Mouse (Mus musculus): ENCODE results near the gene Gm49378. TPM values are rescaled to one million over a fixed set of nuclear protein-coding genes. Genes with fewer than 3 reads are reported as not detected.
A peak's percentile ranks its signal among the peaks of the same experiment; 100 is the strongest.

The Gm49378 gene
- polyA plus RNA-seq, 1 experiment from 2014 or later, result 1.4 TPM

DNA sequence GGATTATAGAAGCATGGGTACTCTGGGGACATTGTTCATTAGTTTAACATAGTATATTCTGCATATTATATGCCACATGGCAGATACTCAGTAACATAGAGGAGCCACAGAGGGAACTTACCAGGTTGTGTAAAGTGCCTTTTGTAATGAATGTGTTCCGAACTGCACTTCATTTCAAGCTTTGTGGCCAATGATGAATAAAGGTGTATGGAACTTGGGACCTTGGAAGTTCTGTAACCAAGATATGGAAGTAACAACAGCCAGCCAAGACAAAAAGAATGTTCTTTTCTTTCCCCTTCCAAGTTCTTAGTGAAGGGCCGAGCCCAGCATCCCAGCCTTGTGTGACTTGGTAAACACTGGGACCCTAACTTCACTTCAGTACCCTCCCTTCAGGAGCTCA is 12.2 kb upstream of the Gm49378 start, which contains the start of gene Tssk4:
Tssk4 (plus strand) TSS at position 301 of the 400 bp plus-strand sequence.
- no peak for DNase-seq (ENCODE audit: low spot score)
- Histone ChIP-seq H3K27me3 (replicated peaks; ENCODE audit: low read depth, poor library complexity, severe bottlenecking) (no peaks in the 10 kb centered on the region), H3K36me3 (replicated peaks) (peaks cover 33% of the 10 kb centered on the region), H3K9me3 (no peaks in the 10 kb centered on the region), H3K4me1 (peaks cover 8% of the 10 kb centered on the region), H3K4me3 (no peak within 1 kb of the TSS), H3K27ac (replicated peaks) (no peak within 1 kb of the TSS)
- WGBS, result 93% methylated on average over 2 of the region's 2 CpGs

- Histone ChIP-seq H3K27ac (replicated peaks) (peak overlapping the region; percentile 99), H3K27me3 (replicated peaks; ENCODE audit: low read depth, poor library complexity, severe bottlenecking) (no peaks in the 10 kb centered on the region), H3K9me3 (no peaks in the 10 kb centered on the region), H3K4me3 (peak overlapping the region; percentile 86), H3K4me1 (peaks cover 26% of the 10 kb centered on the region), H3K36me3 (replicated peaks) (peaks cover 53% of the 10 kb centered on the region)
- no peak for DNase-seq (ENCODE audit: low spot score)
- WGBS, result 28% methylated on average over 17 of the region's 17 CpGs
Observed at GRCm38 (mm10) chr14:55644261-55644888, 6.7 kb upstream of the Gm49378 start.

DNA sequence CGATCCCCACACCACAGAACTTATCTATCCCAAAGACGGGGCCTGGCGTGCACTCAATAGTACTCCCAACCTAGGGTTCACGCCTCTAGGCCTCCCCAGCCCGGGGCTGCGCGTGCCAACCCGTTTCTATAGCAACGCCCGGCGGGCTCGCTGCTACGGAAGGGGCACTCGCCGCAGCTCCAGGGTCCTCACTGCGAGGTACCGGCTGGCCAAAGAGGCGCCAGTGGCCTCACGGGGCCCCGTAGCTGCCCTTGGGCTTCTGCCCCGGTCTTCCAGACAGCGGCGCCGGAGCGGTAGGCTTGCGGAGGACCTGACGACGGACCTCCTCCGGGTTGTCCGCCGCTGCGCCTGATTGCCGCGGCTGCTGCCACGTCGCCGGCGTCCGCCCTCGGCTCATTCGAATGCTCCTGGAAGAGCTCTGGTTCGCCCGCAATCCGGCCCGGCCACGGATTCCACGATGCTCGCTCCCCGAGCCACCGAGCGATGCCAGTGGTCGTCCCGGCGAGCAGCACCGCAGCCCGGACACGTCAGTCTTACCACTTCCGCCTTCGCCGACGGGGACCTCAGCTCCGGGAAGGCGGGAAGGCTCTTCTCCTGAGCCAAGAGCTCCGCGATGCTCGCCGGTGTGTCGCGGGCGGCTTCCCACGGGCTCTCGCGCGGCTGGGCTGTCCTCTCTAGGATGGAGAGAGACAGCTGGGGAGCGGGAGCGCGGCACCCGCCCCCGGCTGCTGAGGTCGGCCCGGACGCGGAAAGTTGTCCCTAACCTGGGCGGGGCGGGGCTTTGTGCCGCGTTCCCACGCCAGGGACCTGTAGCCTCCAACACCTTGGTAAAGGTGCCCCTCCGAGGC is 5.6 kb upstream of the Gm49378 start, which contains the start of gene Tm9sf1:
Tm9sf1 (minus strand) TSS at position 747 of the 848 bp plus-strand sequence.
- H3K27me3 ChIP-seq (replicated peaks; ENCODE audit: low read depth, poor library complexity, severe bottlenecking), result no peaks in the 10 kb centered on the region
- peaks cover 64% of the 10 kb centered on the region for H3K36me3 ChIP-seq (replicated peaks)
- under 1% methylated on average over 89 of the region's 89 CpGs for WGBS
- DNase-seq (ENCODE audit: low spot score), result peak; percentile 87
- H3K9me3 ChIP-seq, result no peaks in the 10 kb centered on the region
- H3K27ac ChIP-seq (replicated peaks), result peak within 1 kb of the TSS; percentile 99
- H3K4me1 ChIP-seq, result peaks cover 26% of the 10 kb centered on the region
- peak within 1 kb of the TSS; percentile 86 for H3K4me3 ChIP-seq

DNA sequence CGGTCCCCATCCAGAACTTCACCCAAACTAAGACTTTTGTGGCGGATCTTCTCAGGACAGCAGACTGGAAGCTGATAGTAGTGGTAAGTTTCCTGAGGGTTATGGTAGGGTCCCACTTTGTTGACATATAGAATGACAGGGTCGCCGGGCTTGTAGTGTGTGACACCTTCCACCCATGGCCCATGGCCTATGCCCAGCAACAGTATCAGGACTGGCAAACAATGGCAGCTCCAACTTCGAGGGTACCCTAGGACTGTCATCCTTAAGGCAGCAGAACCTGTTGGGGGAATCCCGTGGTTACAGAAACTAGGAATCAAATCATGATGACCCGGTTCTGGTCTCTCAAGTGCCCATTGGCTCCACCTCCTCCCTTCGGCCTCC is 5.0 kb upstream of the Gm49378 start:
- DNase-seq (ENCODE audit: low spot score), result no peak
- H3K27me3 ChIP-seq (replicated peaks; ENCODE audit: low read depth, poor library complexity, severe bottlenecking), result no peaks in the 10 kb centered on the region
- WGBS, result 24% methylated on average over 8 of the region's 8 CpGs
- peak overlapping the region; percentile 86 for H3K4me3 ChIP-seq
- H3K4me1 ChIP-seq, result peaks cover 26% of the 10 kb centered on the region
- peaks cover 68% of the 10 kb centered on the region for H3K36me3 ChIP-seq (replicated peaks)
- H3K27ac ChIP-seq (replicated peaks), result peak overlapping the region; percentile 99
- no peaks in the 10 kb centered on the region for H3K9me3 ChIP-seq

DNA sequence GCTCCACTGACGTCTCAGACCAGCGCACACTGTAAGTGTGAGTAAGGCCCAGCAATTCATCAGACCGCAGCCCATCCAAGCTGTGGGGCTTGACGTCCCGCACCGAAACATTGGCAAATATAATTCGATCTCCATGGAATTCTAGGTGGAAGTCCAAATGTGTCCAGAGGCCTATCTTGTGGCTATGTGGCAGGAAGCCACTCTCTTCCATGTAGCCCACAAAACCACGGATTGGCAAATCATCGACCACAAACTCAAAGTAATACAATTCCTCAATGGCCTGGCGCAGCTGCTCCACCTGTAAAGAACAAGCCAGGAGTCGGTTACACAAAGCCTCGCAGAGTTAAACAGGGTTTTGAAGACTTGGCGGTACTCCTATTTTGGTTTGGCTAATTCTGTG is 3.6 kb upstream of the Gm49378 start:
- Histone ChIP-seq H3K36me3 (replicated peaks) (peaks cover 69% of the 10 kb centered on the region), H3K4me1 (peaks cover 26% of the 10 kb centered on the region), H3K27me3 (replicated peaks; ENCODE audit: low read depth, poor library complexity, severe bottlenecking) (no peaks in the 10 kb centered on the region), H3K4me3 (no peak overlapping the region), H3K9me3 (no peaks in the 10 kb centered on the region), H3K27ac (replicated peaks) (no peak overlapping the region)
- DNase-seq (ENCODE audit: low spot score), result no peak
- 95% methylated on average over 13 of the region's 13 CpGs for WGBS

DNA sequence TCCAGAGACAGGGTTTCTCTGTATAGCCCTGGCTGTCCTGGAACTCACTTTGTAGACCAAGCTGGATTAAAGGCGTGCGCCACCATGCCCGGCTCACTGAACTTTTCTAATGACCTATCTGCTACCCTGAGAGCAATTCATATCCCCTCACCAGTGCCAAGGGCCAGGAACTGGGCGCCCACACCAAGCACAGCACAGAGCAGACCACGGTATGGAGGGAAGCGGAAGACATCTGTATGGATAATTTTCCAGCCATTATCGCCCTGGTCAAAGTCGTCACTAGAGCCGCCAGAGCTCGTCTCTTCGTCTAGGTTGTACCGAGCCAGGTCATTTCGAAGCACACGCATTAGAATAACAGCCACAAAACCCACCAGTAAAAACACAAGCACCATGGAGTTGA is 3.1 kb upstream of the Gm49378 start:
- H3K4me1 ChIP-seq, result peaks cover 26% of the 10 kb centered on the region
- DNase-seq (ENCODE audit: low spot score), result no peak
- H3K27me3 ChIP-seq (replicated peaks; ENCODE audit: low read depth, poor library complexity, severe bottlenecking), result no peaks in the 10 kb centered on the region
- no peaks in the 10 kb centered on the region for H3K9me3 ChIP-seq
- no peak overlapping the region for H3K4me3 ChIP-seq
- H3K36me3 ChIP-seq (replicated peaks), result peaks cover 68% of the 10 kb centered on the region
- no peak overlapping the region for H3K27ac ChIP-seq (replicated peaks)
- 98% methylated on average over 14 of the region's 14 CpGs for WGBS

DNA sequence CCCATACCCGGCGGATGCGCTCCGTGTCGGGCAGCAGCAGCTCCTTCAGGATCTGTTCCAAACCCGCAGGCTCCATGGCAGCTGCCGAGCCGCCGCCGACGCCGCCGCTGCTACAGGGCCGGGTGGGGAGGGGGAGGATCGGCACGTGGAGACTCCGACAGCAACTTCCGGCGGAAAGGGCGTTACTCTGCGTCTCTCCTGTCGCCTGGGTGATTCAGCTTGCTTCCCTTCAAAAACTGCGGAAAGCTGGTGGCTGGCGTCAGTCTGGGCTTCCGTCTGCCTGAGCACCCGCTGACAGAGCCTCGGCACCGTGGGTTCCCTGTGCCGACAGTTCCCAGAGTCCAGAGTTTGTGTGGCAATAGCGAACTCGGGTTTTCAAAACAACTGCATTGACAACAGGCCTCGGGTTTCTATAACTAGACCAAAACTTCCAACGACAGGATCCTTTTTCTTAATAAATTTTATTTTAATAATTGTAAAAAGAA is 2.1 kb downstream of the Gm49378 start, which contains the start of gene Ipo4:
Ipo4 (minus strand) TSS at position 435 of the 485 bp plus-strand sequence.
- peak; percentile 94 for DNase-seq (ENCODE audit: low spot score)
- Histone ChIP-seq H3K27ac (replicated peaks) (peak within 1 kb of the TSS; percentile 83), H3K4me3 (peak within 1 kb of the TSS; percentile 70), H3K36me3 (replicated peaks) (peaks cover 85% of the 10 kb centered on the region), H3K4me1 (peaks cover 18% of the 10 kb centered on the region), H3K27me3 (replicated peaks; ENCODE audit: low read depth, poor library complexity, severe bottlenecking) (no peaks in the 10 kb centered on the region), H3K9me3 (no peaks in the 10 kb centered on the region)
- 2% methylated on average over 33 of the region's 33 CpGs for WGBS

DNA sequence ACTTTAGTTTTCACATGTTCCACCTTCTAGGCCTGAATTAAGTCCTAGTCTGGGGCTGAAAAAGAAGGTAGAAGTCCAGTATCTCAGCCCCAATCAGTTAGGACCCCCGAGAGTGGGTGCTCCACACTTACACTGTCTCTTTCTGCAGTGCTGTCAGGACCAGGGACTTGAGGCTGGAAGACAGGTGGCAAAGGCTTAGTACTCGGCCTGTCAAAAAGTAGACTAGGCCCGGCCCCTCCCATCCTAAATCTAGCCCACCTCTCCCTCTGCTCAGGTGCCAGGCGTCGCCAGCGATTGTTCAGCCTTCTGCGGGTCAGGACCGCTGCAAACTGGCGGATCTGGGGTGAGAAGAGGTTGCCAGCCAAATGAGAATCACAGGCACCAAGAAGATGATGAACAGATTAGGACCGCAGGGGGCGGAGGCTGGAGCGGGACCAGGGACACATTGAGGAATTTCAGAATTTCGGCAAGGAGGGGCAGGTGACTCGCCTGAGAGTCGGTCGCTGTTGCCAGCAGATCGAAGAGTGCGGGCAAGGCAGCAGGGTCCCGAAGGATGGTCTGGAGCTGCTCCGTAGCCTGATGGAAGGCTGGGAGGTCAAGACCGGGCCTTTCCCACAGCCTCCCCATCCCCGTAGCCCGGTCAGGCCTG is 2.7 kb downstream of the Gm49378 start:
- no peaks in the 10 kb centered on the region for H3K9me3 ChIP-seq
- peaks cover 85% of the 10 kb centered on the region for H3K36me3 ChIP-seq (replicated peaks)
- peaks cover 18% of the 10 kb centered on the region for H3K4me1 ChIP-seq
- H3K27ac ChIP-seq (replicated peaks), result peak overlapping the region; percentile 83
- 3% methylated on average over 23 of the region's 23 CpGs for WGBS
- peak overlapping the region; percentile 70 for H3K4me3 ChIP-seq
- no peak for DNase-seq (ENCODE audit: low spot score)
- H3K27me3 ChIP-seq (replicated peaks; ENCODE audit: low read depth, poor library complexity, severe bottlenecking), result no peaks in the 10 kb centered on the region

DNA sequence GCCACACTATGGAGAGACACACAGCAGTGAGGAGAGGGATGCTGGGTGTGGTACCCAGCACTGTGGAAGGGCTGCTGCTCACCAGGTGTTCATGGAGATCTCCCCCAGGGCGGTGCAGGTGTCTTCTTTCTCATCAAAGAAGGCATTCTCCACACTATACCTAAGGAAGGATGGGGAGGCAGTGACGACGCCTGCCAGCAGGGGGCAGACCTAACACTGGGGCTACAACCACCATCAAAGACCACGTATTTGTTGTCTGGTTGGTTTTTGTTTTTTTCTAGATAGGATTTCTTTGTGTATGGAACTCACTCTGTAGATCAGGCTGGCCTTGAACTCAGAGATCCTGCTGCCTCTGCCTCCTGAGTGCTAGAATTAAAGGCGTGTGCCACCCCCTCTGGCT is 8.4 kb downstream of the Gm49378 start:
- H3K9me3 ChIP-seq, result no peaks in the 10 kb centered on the region
- H3K27ac ChIP-seq (replicated peaks), result no peak overlapping the region
- 52% methylated on average over 5 of the region's 5 CpGs for WGBS
- peak; percentile 55 for DNase-seq (ENCODE audit: low spot score)
- peaks cover 5% of the 10 kb centered on the region for H3K4me1 ChIP-seq
- H3K36me3 ChIP-seq (replicated peaks), result peaks cover 100% of the 10 kb centered on the region
- no peak overlapping the region for H3K4me3 ChIP-seq
- no peaks in the 10 kb centered on the region for H3K27me3 ChIP-seq (replicated peaks; ENCODE audit: low read depth, poor library complexity, severe bottlenecking)

GRCm38 (mm10) chr14:55628077-55628827 is 9.4 kb downstream of the Gm49378 start:
- Histone ChIP-seq H3K27me3 (replicated peaks; ENCODE audit: low read depth, poor library complexity, severe bottlenecking) (no peaks in the 10 kb centered on the region), H3K9me3 (no peaks in the 10 kb centered on the region), H3K27ac (replicated peaks) (no peak overlapping the region), H3K4me3 (no peak overlapping the region), H3K4me1 (no peaks in the 10 kb centered on the region), H3K36me3 (replicated peaks) (peaks cover 100% of the 10 kb centered on the region)
- no peak for DNase-seq (ENCODE audit: low spot score)
- 91% methylated on average over 27 of the region's 27 CpGs for WGBS

GRCm38 (mm10) chr14:55618486-55619195 is 19.1 kb downstream of the Gm49378 start:
- peak; percentile 31 for DNase-seq (ENCODE audit: low spot score)
- Histone ChIP-seq H3K4me3 (peak overlapping the region; percentile 41), H3K4me1 (peaks cover 20% of the 10 kb centered on the region; the same call in 1 of the 2 replicates), H3K27me3 (replicated peaks; ENCODE audit: low read depth, poor library complexity, severe bottlenecking) (peaks cover 9% of the 10 kb centered on the region; the same call in 1 of the 2 replicates), H3K36me3 (replicated peaks) (peaks cover 11% of the 10 kb centered on the region), H3K27ac (replicated peaks) (no peak overlapping the region; the same call in 1 of the 2 replicates), H3K9me3 (no peaks in the 10 kb centered on the region)
- WGBS, result 53% methylated on average over 22 of the region's 22 CpGs

Measured in embryonic facial prominence, embryonic 10.5 days (tissue).